Mouse (Mus musculus): ENCODE results near the gene Mettl11b.
"Not testable (repeated sequence)": the region's sequence is repeated elsewhere in the genome, so short reads cannot be mapped to it uniquely, and the experiment has no call there.

Mettl11b gene

GRCm38 (mm10) chr1:163725106-163725759, at the start of gene Mettl11b:
Mettl11b (minus strand) TSS chr1:163725232.
- DNase-seq (ENCODE audit: low spot score): no peak

- no peak for DNase-seq (ENCODE audit: low spot score)
These were observed 32.6 kb upstream of the Mettl11b start for GRCm38 (mm10) chr1:163757462-163758207.

GRCm38 (mm10) chr1:163751360-163751992, 26.4 kb upstream of the Mettl11b start:
- no peak for DNase-seq (ENCODE audit: low spot score)

GRCm38 (mm10) chr1:163737239-163737533, 12.2 kb upstream of the Mettl11b start:
- DNase-seq (ENCODE audit: low spot score): no peak

GRCm38 (mm10) chr1:163736441-163737238, 11.6 kb upstream of the Mettl11b start:
- no peak for DNase-seq (ENCODE audit: low spot score)

- not testable (repeated sequence) for DNase-seq (ENCODE audit: low spot score)
These were observed 6.1 kb upstream of the Mettl11b start for GRCm38 (mm10) chr1:163731166-163731565.

- DNase-seq (ENCODE audit: low spot score): no peak
These were observed 1.1 kb downstream of the Mettl11b start for GRCm38 (mm10) chr1:163723913-163724312.

- DNase-seq (ENCODE audit: low spot score): no peak
These were observed 16.4 kb downstream of the Mettl11b start for GRCm38 (mm10) chr1:163708618-163709017.

GRCm38 (mm10) chr1:163700571-163700970, 24.5 kb downstream of the Mettl11b start:
- no peak for DNase-seq (ENCODE audit: low spot score)

GRCm38 (mm10) chr1:163699702-163700101, 25.3 kb downstream of the Mettl11b start:
- no peak for DNase-seq (ENCODE audit: low spot score)

GRCm38 (mm10) chr1:163691860-163692259, 33.2 kb downstream of the Mettl11b start:
- no peak for DNase-seq (ENCODE audit: low spot score)

GRCm38 (mm10) chr1:163682935-163683430, 42.0 kb downstream of the Mettl11b start:
- no peak for DNase-seq (ENCODE audit: low spot score)

- no peak for DNase-seq (ENCODE audit: low spot score)
These were observed 42.9 kb downstream of the Mettl11b start for GRCm38 (mm10) chr1:163682127-163682526.

GRCm38 (mm10) chr1:163672866-163673265, 52.2 kb downstream of the Mettl11b start:
- DNase-seq (ENCODE audit: low spot score): no peak

GRCm38 (mm10) chr1:163671326-163671725, 53.7 kb downstream of the Mettl11b start:
- no peak for DNase-seq (ENCODE audit: low spot score)

GRCm38 (mm10) chr1:163670702-163671101, 54.3 kb downstream of the Mettl11b start:
- no peak for DNase-seq (ENCODE audit: low spot score)

GRCm38 (mm10) chr1:163669936-163670335, 55.1 kb downstream of the Mettl11b start:
- no peak for DNase-seq (ENCODE audit: low spot score)

- DNase-seq (ENCODE audit: low spot score): no peak
These were observed 62.6 kb downstream of the Mettl11b start for GRCm38 (mm10) chr1:163662416-163662815.

- DNase-seq (ENCODE audit: low spot score): no peak
These were observed 66.5 kb downstream of the Mettl11b start for GRCm38 (mm10) chr1:163658535-163658928.

- no peak for DNase-seq (ENCODE audit: low spot score)
These were observed 67.1 kb downstream of the Mettl11b start for GRCm38 (mm10) chr1:163657766-163658534.

GRCm38 (mm10) chr1:163657056-163657455, 68.0 kb downstream of the Mettl11b start:
- DNase-seq (ENCODE audit: low spot score): no peak

Measured in ovary, postnatal 36 days (tissue).